Mouse (Mus musculus): ENCODE data around the gene Ndrg3. TPM values are rescaled to one million over a fixed set of nuclear protein-coding genes. Genes with fewer than 3 reads are reported as not detected.

Gene Ndrg3
- polyA plus RNA-seq, 1 experiment from 2014 or later = 53.8 TPM

Other genes starting within 250 kb of the Ndrg3 start
- gene Myl9, start 216.6 kb downstream of the Ndrg3 start, polyA plus RNA-seq (2016; fragmentation: Nextera tagmentation; extraction: Ambion mirVana) = 107 and 144 TPM in 2 replicates
- 75.2 and 76.9 TPM in 2 replicates for gene Tgif2, start 152.0 kb downstream of the Ndrg3 start, polyA plus RNA-seq (2016; fragmentation: Nextera tagmentation; extraction: Ambion mirVana)
- 11.6 and 12.4 TPM in 2 replicates for gene 4930518I15Rik, start 134.1 kb downstream of the Ndrg3 start, polyA plus RNA-seq (2016; fragmentation: Nextera tagmentation; extraction: Ambion mirVana)
- 175 and 176 TPM in 2 replicates for gene Rab5if, start 128.9 kb downstream of the Ndrg3 start, polyA plus RNA-seq (2016; fragmentation: Nextera tagmentation; extraction: Ambion mirVana)
- gene Sla2, start 104.9 kb downstream of the Ndrg3 start, polyA plus RNA-seq (2016; fragmentation: Nextera tagmentation; extraction: Ambion mirVana) = 0.34 and 0.37 TPM in 2 replicates
- gene Dsn1, start 15.1 kb upstream of the Ndrg3 start, polyA plus RNA-seq (2016; fragmentation: Nextera tagmentation; extraction: Ambion mirVana) = 44.5 and 45.0 TPM in 2 replicates
- gene Soga1, start 87.2 kb upstream of the Ndrg3 start, polyA plus RNA-seq (2016; fragmentation: Nextera tagmentation; extraction: Ambion mirVana) = 6.9 and 7.3 TPM in 2 replicates
- not detected in 2 replicates for gene Tldc2, start 95.0 kb upstream of the Ndrg3 start, polyA plus RNA-seq (2016; fragmentation: Nextera tagmentation; extraction: Ambion mirVana)
- 17.1 and 20.6 TPM in 2 replicates for gene Samhd1, start 143.2 kb upstream of the Ndrg3 start, polyA plus RNA-seq (2016; fragmentation: Nextera tagmentation; extraction: Ambion mirVana)
- 30.5 and 30.9 TPM in 2 replicates for gene Rbl1, start 212.5 kb upstream of the Ndrg3 start, polyA plus RNA-seq (2016; fragmentation: Nextera tagmentation; extraction: Ambion mirVana)

Data from midbrain, embryonic 12.5 days (tissue).